Mouse (Mus musculus) kidney, postnatal 25 days (tissue): ENCODE measurements at regions not wholly inside any gene's neighbourhood (a gene's known extent, or its start where the extent isn't known, plus 50 kb on each side); places are given as distances from the start of the nearest gene placed in this dataset.
"Not testable (repeated sequence)": the region's sequence is repeated elsewhere in the genome, so short reads cannot be mapped to it uniquely, and the experiment has no call there.

Experiments
- DNase-seq, 2 experiments: peaks; one replicate each; pipeline ENCODE4 v3.0.0; 2021; ENCODE audit warnings: mixed read lengths in 2 of 2

DNA sequence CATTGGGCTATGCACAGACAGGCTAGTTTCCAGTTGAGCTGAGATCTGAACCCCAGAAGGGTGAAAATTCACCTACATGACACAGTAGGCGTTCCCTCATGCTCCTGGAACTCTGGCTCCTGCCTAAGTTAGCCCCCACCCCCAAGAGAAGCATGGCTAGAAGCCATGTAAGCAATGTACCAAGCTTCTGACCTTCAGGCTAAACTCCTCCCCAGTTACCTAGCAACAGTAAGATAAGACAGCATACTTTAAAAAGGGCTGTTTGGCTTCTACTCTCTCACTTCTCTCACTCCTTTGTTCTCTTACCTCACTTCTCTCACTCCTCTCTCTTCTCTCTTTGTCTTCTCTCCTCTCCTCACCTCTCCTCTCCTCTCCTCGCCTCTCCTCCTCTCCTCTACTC lies 629.7 kb upstream of the Prmt6 start:
- not testable (repeated sequence) for DNase-seq

DNA sequence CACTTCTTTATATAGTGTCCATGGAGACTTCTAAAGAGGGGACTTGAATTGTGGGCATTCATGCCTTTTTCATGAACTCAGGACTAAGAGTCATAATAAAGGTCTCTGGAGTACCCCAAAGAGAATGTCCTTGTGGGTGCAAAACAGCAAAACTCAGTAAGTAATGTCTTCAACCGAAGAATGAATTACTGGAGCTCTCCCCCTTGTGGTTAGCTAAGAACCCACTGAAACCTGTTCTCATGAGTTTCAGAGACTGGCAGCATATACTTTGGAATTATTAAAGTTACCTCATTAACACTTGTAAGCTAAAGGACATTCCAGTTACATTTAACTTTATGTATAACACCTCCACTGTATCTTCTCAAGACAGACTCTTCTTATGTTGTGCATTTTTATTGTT lies 615.2 kb upstream of the Prmt6 start:
- DNase-seq, result no peak

DNA sequence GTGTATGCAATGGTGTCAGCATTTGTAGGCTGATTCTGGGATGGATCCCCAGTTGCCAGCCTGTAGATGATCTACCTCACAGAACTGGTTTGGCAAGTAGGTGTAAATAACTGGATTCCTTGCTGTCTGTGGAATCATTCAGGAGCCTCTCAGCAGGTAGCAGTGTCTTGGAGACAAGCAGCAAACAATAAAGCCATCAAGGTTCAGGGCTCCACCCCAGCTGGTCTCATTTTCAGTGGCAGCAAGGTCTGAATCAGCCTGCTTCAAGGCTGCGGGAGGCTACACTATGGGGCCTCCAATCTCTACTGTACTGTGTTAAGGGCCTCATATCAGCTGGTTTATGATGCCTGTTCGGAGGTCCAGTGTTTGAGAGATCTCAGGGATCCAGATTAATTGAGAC lies 596.4 kb upstream of the Prmt6 start:
- DNase-seq, result no peak

DNA sequence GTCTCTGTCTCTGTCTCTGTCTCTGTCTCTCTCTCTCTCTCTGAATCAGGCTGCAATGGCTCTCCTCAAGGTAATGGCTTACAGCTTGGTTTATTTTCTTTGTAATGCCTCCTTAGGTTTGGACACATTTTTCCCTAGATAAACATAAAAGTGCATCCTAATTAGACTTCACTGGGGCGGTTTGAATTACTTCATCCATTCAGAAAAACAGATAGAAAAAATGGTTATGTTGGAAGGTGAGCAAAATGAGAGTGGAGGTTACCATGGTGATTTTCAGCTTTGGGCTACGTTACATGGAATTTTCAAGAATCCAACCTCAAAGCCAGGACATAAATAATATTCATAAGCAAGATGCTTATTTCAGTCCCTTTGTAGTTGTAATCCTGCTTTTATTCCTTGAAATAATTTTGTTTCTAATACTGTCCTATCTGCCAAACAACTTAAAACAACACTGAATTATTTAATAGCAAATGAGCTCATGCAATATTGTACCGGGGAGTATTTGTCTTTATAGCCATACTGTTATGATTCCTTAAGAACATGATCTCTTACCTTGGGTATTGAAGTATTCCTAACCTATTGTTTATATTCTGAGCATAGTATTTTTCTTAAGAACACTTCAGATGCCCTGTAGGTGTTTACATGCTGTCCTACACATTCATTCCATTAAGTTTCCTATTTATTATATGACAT lies 570.1 kb upstream of the Prmt6 start:
- no peak for DNase-seq

DNA sequence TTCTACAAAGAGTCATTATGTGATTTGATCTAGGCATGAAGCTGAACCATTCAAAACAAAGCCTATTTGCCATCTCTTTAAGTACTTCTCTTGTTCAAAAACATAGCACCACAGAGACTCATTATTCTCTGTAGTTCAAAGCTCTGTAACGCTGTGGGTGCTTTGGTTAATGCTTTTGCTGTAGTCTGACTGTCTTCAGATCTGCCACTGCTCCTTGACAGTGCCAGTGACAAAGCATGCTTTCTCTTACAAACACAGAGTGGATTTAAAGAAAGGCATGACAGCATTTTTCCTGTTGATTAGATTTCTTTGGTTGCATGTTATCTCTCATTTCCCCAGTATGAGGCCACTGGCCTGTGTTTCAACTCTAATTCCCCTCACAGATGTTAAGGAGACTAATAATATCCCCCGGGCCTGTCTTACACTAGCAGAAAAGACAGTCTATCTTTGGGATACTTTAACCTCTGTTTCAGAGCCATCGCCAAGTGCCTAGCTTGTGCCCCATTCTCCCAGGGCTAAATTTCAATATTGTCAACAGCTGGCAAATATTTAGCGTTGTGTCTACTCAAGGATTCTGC lies 538.3 kb upstream of the Prmt6 start:
- no peak for DNase-seq

DNA sequence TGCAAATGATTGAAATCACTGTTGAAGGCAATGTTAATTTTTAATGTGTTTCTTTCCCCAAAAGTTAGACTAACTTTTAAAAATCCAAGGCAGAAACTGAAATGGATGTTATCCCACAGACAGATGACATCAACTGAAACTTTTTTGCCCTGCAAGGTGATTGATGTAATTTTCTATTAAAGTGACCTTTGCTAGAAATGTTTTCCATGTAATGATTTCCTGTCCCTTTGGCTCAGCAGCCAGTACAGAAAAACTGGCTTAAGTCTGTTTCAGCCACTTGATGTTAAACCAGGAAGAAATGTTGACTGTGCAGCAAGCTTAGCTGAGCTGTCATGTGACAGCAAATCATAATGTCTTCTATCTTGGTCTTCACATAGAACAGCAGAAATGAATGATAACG lies 504.5 kb upstream of the Prmt6 start:
- no peak for DNase-seq

DNA sequence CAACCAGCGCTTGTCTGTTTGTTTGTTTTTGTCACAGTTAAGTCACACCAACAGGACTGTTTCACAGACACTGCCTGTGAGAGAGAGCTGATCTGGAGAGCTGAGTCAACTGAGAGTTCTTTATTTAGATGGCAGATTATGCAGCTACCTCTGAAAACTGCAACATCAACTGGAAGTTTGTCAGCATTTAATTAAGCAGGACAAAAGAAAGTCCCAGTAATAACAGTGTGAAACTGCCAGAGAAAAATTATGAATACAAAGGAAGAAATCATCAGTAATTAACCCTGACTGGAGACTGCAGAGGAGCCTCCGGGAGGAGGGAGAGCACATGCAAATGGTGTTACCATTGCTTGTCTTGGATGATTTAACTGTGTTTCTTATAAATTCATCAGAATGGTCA lies 495.5 kb upstream of the Prmt6 start:
- DNase-seq, result no peak

DNA sequence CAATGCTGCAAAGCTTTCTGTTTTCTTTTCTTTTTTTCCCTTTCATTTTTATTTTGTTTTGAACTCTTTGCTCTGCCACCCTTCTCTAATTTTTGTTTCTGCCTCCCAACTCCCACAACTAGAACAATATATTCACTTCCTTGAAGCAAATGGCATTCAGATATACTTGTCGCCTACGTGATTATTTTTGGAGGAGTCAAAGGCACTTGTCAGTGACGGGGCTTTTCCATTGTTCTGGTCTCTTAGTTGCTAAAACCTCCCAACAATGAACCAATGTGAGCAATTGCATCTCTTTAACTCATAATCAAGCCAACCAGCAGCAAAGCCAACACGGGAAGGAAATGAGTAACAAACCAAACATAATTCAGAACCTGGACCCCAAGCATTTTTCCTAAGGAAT lies 449.3 kb upstream of the Prmt6 start:
- no peak for DNase-seq

DNA sequence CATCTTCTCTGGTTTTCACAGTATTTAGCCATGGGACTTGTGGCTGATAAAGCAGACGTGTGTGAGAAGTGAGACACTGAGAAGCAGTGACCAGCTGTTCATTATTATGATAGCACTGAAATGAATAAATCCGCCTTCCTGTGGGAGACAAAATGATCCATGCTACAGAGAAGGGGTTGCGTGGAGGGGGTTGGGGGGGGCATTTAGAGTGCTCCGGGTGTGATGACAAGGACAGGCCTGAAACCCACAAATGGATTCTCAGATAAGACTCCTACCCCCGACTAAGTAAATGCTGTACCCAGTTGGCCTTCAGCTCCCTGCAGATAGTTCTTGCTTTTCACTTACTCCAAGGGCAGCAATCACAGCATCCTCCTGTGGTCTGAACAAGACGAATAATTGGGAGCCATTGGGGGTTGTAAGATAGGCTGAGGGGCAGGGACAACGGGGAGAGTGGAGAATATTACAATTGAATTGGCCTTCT lies 416.8 kb upstream of the Prmt6 start:
- no peak for DNase-seq

DNA sequence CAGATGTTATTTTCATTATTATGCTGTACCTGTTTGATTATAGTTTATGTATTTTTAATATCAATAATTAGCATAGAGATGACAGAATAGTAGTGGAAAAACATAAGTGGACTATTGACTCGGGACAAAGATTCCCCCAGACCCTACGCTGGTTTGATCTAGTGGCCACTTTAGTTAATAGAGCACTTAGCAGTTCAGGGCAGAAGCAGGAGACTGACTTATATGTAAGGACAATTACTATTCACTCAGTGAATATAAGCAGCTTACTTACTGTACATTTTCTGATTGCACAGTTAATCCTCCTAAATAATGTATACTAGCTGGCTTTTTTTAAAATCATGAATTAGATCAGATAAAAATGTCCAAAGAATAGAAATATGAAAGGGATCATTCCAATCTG lies 416.2 kb upstream of the Prmt6 start:
- no peak for DNase-seq

DNA sequence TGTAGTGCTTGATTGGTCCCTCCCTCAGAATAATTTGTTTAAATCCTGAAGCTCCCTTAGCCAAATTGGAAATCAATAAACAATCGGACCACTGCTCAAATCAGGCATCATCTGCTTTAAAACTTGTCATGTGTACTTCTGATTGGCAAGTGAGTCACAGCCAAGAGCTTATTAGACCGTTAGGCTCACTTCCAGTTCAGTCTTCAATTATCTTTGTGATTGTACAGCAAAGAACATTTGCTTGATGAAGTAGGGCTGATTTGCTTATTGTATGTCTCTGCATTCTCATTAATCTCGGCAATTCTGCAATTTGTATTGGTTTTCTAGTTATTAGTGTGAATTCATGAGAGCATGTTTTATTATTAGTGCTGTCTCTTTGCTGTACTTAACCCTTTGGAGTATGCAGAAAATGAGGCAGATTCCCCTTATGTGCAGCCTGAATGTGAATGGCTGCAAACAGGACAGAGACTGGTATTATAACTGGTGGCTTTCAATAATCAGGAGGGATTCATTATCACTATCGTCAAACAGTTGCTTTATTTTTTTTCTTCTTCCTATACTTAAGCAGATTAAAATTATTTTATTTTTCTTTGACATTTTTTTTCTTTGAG lies 406.8 kb upstream of the Prmt6 start:
- DNase-seq, result no peak

DNA sequence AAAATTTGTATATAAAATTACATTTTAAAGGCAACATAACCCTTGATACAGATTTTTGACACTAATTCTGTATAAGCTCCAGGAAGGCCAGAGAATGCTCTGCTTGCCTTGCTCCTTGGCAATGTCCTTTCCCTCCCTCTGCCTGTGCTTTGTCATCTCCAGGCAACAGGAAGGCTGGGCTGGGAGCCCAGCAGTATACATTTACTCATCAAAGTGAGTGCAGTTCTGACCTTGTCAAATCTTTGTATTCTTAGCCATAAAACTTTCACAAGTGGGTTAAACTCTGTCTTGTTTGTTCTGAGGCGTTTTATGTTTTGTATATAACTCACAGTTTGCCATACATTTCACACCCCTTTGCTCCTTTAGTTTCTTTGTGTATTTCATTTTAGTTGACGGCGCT lies 375.5 kb upstream of the Prmt6 start:
- DNase-seq, result no peak

DNA sequence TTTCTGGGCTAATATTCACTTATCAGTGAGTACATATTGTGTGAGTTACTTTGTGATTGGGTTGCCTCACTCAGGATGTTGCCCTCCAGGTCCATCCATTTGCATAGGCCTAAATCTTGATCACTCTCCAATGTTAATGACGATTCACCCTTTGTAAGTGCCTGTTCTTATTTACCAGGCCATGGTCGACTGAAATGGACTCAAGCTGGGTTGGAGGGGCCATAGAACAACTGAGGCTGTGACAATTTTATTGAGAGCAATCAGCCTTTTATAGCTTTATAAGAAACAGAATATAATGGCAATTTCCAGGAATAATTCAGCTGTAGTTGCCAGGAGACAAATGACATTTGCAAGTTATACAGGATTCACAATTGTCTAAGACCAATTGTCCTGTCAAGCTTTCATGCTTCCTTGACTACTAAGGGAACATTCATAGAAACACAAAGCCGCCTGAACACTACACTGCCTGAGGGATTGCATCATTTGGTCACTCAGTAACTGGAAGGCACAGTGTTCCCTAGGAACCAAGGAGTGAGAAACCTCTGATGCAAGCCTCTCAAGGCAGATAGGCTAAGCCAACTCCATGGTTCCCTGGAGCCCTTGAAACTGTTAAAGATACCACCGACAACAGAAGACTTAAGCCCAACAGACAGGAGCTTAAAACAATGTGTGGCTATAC lies 348.5 kb upstream of the Prmt6 start:
- DNase-seq, result peak in 1 of 2 experiments; percentile 37

DNA sequence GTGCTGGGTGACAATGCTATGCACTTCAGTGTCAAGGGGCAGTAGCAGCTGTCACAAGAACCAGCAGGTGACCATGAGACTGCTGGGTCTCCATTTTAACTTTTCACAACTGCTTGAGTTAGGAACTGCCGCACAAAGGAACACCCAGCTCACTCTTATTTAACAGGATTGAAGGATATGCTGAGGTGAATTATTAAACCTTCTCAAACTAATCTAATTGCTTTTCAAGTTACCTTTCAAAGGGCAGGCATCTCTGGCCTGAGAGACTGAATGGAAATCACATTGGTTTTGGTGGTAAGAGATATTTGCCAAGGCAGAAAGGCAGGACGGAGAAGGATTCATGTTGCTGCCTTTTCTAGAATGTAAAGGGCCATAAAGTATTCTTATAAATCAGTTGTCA lies 332.0 kb upstream of the Prmt6 start:
- DNase-seq, result peak; percentile 2 to 29

DNA sequence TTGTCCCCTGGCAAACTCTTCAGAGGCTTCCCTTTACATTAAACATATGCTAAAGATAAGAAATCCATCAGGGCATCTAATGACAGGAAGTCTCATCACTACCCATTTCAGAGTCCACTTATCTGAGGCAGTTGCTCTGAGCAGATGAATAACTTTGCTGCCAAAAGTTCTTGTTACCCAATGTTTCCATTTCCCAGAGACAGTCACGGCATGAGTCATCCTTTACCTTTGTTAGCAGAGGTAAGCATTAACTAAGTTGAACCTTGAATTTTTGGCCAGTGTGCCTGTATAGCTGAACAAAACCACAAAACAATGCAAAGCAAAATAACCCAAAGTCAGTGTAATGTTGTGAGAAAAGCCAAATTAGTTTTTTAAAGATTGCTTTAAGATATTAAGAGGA lies 328.5 kb upstream of the Prmt6 start:
- peak in 1 of 2 experiments; percentile 4 for DNase-seq

DNA sequence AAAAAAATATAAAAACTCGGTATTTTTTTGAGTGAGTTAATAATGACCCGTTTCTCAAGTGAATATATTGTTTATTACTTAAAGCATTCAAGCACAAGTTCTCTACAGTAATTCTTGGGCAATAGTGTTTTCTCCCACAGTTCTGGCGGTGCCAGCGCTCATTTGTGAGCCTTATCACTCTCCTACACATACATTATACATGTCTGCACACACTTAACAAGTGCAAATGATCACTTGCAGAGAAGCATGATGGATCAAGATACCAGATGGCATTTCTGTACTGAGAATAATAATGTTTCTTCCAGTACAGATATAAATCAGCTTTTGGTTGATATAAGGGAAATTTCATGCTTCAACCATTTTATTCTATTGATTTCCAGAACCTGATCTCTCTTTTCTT lies 316.4 kb upstream of the Prmt6 start:
- no peak for DNase-seq

DNA sequence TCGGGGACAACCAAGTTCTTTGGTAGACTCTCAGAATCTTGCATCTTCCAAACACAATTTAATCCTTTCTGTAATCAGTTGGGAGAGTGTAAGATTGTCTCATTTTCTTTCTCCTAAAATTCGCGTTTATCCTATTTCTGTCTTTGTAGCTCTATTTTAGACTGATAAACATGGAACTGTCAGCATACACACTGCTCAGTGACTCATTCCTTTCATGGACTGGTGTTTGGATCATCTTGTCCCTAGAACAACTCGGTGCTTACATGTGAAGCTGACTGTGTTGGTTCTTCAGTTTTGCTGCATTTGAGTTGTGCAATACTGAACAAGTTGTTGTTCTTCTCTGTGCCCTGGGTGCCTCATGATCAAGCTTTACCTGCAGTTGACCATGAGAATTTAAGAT lies 296.5 kb upstream of the Prmt6 start:
- DNase-seq, result no peak

DNA sequence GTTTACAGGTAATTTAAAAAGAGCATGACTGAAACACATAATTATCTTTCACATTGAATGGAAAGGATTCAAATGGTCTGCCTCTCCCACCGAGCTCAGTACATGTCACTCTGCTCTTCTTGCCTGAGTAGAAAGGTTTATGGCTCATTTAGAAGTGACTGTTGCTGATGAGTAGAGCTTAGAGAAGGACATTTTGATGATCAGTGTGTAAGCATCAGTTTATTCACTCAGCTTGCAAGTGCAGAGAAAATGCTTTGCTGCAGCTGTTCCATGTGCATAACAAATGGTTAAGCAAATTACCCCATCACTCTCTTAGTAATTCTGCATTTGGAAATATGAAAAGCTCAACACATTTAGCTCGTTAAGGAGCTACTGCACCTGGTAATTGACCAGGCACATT lies 287.5 kb upstream of the Prmt6 start:
- DNase-seq, result no peak
